Mouse (Mus musculus): ENCODE measurements around the gene Limd1.

Limd1 gene

DNA sequence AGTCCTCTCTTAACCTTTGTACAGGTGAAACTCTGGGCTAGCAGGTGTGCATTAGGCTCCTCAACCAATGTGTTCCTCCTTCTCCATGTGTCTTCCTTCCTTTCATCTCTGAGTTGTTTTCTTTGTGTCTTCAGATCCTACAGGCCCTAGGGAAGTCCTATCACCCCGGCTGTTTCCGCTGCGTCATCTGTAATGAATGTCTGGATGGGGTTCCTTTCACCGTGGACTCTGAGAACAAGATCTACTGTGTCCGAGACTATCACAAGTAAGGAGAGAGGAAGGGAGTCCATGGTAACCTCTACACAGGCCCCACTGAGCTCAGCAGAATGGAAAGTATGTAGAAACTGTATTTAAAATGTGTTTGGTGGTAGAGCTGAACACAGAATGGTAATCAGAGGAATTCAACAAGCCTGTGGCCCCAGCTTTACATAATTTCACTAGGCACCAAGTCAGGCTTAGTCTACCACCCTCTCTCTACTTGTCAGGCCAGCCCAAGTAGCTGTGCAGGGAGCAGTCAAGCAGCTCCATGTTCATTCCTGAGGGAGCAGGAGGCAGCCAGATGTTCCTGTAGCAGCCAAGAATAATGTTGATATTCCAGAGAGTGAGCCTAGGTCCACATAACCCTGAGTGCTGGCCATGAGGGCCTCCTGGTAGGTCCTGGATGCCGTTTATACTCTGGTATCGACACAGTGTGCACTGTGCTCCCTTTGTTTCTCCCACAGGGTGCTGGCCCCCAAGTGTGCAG lies 38.3 kb downstream of the Limd1 start:
- DNase-seq, result no peak

DNA sequence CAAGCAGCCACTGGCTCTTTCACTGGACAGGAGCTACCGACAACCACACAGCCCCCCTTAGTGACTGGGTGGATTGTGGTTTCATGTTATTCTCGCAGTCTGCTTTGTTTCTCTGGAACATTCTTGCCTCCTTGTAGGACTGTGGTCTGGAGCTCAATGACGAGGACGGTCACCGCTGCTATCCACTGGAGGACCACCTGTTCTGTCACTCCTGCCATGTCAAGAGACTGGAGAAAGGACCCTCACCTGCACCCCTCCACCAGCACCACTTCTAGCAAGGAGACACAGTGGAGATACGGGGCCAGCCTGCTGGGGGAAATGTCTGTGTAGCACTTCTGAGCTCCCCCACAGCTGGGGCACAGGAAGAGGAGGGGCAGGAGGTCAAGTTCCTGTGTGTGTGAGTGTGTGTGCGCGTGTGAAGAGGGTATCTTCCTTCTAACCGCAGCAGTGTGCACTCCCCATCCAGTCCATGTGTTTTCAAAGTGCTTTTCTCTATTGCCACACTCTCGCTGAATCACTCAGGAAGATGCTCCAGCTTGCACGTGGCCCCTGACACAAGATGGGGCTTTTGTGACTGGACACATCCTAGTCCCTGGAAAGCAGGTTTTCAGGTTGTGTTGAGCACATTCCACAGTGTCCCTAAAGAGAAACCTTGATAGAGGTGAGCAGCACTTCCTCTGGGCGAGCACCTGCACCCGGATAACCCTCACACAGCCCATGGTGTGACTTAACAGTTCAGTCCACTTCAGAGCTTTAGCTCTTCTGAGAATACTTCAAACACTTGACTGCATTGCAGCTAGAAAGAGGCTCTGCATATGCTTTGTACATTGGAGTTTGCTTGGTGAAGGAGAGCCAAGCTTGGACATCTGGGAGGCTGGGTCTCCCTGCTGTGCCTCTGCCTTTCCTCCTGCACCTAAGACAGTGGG lies 40.7 kb downstream of the Limd1 start:
- peak; percentile 79 for DNase-seq

DNA sequence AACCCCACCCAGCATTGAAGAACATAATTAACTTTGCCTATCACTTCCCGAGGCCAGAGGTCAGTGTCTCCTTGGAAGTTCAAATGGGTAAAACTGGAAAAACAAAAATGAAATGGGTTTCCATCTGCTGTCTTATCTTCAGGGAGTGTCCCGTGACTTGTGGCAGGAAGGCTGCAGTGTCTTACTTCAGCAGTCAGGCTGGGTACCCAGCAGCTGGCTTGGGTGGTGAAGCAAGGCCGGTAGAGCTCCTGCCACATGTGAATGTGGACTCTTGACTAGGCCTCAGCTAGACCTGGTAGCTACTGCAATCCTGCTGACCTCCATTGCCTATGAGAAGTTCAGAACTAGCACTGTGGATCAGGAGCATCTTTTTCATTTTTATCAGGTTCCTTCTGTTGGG lies 42.2 kb downstream of the Limd1 start:
- no peak for DNase-seq

DNA sequence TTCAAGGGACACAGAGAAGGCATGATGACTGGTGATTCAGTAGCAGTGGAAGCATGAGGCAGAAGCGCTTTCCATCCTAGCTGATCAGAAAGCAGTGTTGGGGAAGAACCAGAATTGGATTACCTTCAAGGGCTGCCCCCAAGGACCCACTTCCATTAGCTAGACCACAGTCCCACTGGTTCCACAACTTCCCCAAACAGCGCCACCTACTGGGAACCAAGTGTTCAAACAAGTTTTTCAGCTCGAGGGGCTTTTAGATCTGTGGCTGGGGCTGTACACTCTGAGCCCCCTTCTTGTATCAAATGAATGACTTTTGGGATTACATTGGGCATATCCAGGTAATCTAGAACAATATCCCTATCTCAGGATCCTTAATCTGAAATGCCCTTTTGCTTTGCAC lies 45.2 kb downstream of the Limd1 start:
- DNase-seq, result peak; percentile 52

DNA sequence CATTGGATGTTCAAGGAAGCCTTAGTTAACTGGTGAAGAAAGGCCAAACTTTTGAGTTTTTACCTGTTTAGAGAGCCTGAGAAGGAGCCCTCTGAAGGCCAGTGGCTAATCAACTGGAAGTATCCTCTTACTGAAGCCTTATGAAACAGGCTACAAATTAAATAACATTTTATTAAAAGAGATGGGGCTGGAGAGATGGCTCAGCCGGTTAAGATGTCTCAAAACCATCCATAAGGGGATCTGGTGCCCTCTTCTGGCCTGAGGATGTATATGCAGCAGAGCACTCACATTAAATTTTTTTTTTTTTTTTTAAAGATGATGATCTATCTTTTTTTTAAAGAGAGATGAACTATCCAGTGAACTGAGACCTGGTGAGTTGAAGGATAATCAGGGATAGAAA lies 46.6 kb downstream of the Limd1 start:
- DNase-seq, result peak; percentile 71

DNA sequence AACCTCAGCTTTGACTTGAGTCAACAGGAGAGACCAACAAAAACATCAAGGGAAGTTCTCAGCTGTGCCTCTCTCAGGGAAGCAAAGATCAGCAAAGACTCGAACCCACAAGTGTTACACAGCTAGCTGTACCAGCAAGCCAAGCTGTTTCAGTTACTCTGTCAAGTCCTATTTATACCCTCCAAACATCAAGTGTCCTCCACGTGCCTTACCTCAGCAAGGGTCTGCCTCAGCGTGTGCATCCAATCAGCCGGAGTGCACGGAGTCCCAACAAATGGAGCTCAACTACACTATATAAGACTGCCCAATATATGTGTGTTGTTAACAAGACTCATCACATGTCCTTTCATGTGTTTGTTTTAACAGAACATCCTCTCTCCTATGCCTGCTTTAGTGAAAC lies 48.0 kb downstream of the Limd1 start:
- DNase-seq, result no peak

DNA sequence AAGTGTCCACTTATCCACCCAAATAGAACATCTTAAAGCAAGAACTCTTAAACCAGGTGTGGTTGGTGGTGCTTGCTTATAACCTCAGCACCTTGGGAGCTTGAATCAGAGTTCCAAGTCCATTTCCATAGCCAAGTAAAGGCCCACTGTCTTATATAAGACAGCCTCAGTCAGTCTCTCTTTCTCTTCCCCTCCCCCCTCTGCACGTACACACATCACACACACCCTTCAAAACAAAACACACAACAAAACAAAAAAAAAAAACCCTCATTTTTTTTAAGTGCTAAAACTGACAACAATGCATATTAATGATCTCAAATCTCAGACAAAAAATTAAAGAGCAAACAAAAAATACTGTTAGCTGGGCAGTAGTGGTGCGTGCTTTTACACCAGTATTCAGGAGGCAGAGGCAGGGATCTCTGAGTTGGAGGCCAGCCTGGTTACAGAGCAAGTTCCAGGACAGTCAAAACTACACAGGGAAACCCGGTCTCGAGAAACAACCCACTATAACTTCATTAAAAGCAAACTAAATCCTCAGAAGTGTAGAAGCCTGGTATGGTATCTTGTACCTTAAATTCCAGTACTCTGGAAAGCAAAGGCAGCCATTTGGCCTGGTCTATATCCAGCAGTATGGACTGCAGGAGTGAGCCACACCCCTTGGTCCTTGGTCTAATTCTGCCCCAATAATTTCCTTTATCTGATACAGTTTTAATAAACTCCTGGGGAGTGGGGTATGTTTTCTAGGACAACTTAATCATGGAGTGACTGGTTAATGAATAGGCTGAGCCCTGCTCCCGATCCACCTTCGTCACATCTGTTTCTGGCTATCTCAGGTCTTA lies 49.8 kb downstream of the Limd1 start:
- no peak for DNase-seq

DNA sequence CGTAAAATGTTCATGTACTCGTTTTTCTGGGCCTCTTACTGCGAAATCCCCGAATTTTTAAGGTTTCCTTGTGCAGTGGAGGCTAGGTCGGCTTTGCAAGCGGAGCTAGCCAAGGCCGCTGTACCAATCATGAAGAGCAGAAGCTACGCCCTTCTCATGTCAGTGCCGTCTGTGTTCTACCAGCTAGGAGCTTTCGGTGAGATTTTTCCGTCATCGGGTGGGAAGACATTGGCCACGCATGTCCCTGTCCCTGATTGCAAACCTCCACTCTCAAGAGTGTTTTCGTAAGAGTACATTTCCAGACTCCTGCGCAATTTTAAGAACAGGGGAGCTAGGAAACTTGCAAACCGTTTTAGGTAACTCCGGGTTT lies 50.4 kb downstream of the Limd1 start:
- DNase-seq, result peak; percentile 54

DNA sequence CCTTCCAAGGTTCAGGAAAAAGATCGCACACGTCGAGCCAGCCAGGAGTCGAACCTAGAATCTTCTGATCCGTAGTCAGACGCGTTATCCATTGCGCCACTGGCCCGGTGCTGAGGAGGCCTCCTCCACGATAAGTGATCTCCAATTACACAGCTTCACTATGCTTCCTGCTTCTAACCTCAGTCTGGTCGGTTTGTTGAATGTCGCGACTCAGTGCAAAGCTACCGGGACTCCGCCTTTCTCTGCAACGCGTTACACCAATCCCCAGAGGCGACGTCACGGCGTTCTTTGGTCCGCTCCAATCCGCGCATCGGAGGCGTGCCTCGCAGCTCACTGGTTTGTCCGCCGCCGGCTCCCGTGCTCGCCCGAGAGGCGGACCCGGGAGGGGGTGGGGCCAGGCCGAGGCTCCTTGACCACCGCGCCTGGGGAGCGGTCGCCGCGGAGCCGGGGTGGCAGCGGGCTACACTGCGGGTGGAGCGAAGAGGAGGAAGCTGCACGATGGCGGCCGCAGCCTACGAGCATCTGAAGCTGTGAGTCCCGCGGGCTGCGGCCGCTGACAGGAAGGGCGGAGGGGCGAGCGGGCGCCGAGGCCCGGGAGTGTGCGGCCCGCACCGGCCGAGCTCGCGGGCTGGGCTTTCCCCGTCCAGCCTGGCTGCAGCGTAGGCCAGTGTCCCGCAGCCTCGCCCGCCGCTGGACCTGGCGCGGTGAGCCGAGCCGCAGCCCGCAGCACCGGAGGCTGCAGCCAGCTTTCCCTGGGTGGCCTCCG lies 51.1 kb downstream of the Limd1 start, which contains the start of gene Sacm1l:
Gene Sacm1l (plus strand): TSS at position 368 of the 766 bp plus-strand sequence.
- peak; percentile 96 for DNase-seq

DNA sequence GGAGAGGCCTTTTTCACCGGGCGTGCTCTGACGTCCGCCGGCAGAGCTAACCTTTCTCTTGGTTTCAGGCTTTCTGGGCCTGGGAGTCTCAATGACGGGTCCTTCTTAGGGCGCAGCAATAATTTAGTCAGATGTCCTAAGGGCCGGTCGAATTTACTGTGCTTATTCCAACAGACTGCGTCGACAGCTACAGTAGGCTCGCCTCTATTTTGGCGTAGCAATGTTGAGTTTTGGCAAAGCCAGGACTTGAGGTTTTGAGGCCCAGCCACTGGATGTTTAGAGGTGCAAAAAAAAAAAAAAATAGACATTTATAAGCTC lies 51.6 kb downstream of the Limd1 start:
- no peak for DNase-seq

DNA sequence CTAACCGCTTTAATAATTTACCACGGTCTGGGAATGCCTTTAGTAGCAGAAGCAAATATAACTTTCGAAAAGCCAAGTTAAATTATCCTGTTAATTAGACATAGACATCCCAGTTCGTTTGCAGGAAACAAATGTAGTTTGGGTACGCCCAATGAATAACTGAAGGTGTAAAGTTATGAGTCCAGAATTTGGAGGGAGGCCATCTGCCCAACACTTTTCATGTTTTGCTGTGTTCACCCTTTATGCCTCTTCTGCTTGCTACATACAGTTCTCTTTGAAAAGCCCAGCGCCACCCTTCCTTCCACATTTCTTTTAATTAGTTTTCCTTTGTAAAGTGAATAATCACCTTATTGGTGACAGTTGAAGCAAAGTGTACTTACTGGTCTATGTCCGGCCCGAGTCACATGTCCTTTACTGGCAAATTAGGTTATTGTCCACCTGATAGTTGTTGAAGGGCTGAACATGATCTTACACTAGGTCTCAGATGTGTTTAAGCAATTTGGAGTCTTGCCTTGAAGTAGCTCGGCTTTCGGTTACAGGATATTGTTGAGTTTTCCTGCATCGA lies 52.1 kb downstream of the Limd1 start:
- no peak for DNase-seq

DNA sequence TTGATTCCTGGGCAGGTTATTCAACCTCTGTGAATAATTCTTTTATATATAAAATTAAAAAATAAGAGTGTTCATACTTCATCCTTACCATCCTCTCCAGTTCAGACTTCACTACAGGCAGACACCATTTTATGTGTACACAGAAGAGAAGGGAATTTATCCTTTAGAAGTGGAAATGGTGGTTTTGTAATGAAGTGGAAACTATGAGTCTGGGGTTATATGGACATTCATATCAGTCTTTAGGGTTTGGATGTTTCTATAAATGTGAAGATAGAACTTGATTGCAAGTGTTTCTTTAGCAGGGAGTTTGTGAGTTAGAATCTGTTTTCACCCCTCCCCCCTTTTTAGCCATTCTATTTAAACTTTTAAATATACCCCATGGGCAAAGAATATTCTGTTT lies 52.7 kb downstream of the Limd1 start:
- no peak for DNase-seq

DNA sequence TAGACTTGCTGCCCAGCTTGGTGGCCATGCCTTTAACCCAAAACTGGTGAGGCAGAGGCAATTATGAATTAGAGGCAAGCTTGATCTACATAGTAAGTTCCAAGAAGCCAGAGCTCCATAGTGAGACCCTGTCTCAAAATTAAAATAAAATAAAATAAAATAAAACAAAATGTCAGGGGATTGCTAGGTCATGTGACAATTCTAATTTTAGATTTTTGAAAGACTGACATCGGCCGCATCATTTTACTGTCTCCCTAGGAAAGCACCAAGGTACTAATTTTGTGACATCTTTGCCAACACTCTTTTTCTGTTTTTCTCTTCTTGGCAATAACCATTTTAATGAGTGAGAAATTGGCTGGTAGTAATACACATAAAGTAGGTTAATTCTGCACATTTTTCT lies 58.1 kb downstream of the Limd1 start:
- DNase-seq, result no peak

DNA sequence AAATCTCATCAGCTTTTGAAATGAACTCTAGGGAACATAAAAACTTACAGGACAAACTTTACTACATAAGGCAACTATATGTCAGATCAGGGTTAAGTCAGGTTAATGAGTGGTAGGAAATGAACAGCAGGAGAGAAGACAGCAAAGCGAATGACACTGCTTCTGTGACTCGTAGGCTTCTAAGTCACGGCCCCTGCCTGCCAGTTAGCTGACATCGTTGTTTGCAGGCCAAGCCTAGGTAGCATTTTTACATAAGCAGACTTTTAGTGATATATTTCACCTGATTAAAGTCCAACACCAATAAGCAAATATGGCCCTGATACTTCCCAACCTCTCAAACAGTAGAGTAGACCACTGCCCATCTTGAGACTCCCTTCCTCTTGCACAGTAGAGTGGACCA lies 59.7 kb downstream of the Limd1 start:
- no peak for DNase-seq

DNA sequence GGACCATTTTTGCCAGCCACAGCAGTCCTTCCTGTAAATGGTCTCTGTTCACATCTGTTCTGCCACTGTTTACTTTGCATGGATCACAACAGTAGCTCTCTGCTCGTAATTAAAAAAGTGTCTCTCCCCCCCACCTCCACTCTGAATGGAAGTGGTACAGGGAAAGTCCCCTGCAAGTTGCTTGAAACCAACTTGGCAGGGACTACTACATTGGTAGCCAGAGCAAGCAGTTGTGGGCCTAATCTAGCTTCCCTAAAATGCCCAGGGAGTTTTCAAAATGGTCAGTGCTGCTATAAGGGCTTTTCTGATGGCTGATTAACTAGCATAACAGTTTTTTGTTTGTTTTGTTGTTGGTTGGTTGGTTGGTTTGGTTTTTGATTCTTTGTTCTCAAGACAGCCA lies 60.6 kb downstream of the Limd1 start:
- DNase-seq, result no peak

DNA sequence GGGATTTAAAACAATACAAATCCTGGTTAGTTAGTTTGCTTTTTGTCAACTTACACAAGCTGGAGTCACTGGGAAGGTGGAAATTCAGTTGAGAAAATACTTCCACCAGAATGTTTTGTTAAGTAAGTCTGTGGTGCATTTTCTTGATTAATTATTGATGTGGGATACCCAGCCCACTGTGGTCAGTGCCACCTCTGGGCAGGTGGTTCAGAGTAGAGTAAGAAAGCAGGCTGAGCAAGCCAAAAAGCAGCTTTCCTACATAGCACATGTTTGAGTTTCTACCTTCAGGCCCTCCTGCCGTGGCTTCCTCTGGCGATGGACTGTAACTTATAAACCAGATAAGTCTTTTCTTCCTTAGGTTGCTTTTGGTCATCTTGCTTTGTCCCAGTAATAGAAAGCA lies 61.3 kb downstream of the Limd1 start:
- DNase-seq, result no peak

DNA sequence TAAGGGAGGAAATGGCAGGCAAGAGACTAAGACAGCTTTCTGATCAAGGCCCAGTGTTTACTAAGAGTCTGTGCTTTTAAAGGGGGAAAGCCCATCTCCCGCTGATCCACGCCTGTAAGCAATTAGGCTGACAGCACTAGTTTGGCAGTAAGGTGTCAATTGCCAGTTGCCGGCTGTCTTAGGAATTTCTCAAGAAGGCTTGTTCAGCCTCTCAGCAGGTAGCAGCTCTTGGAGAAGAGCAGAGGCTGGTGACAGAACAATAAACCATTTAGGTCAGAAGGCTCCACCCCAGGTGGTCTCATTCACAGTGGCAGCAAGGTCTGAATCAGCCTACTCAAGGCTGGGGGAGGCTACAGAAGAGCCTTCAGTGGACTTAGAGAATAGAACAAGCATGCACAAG lies 76.1 kb downstream of the Limd1 start:
- DNase-seq, result no peak

Data from thymus, postnatal 25 days (tissue).